Mouse (Mus musculus) left cerebral cortex, adult 2 months (tissue): ENCODE results near the gene Myo18b. TPM values are rescaled to one million over a fixed set of nuclear protein-coding genes. Genes with fewer than 3 reads are reported as not detected.

Source experiments
- DNase-seq, 2 experiments: peaks; one replicate each; pipeline ENCODE4 v3.0.0; 2021 to 2022; ENCODE audit warnings: low spot score in 2 of 2, mixed read lengths in 1 of 2; ENCODE audit errors: extremely low spot score in 1 of 2
- H3K27ac ChIP-seq: fragments of 200-600 bp; 2 replicates; pipeline ENCODE4 v1.8.1; 2022
- H3K4me3 ChIP-seq: fragments of 200-600 bp; 2 replicates; pipeline ENCODE4 v1.8.1; 2022
- CTCF ChIP-seq: fragments of 200-600 bp; IDR thresholded peaks from 2 replicates; pipeline ENCODE4 v1.8.1; 2022; ENCODE audit warnings: antibody characterized with exemption, mild to moderate bottlenecking, moderate library complexity
- intact Hi-C: fragments of 180-260 bp; cut with DNase I; formaldehyde crosslinking; loops from one replicate; pipeline ENCODE4 v1.15.1; 2025
- total RNA-seq, 2 experiments: library from RNA; stranded (reverse); gene quantifications; 2 replicates each; pipeline ENCODE4 v1.2.3; 2021

Myo18b gene
- total RNA-seq, 2 experiments from 2014 or later = 1.00 to 1.4 TPM

DNA sequence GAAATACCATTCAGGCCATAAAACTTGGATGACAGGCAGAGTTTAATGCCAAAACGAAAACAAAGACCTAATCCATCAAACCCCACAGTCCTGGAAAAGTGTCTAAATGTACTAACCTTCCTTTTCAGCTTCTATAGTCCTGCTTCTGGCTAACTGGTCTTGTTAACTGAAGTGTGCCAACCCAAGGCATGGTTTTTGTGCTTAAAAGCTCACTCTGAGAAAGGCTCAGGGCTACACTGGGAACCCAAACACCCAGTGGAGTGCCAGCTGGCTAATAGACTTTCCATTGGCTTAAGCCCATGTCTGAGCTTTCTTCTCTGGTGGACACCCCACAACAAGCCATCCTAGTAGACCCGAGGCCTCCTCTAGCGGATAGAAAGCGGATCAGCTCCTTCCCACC lies 244.1 kb downstream of the Myo18b start:
- intact Hi-C loops = no loop called here
- Histone ChIP-seq H3K4me3 (no peak overlapping the region), H3K27ac (no peak overlapping the region)
- DNase-seq = no peak
- TF ChIP-seq CTCF = no peak; the same call in none of the 2 replicates

DNA sequence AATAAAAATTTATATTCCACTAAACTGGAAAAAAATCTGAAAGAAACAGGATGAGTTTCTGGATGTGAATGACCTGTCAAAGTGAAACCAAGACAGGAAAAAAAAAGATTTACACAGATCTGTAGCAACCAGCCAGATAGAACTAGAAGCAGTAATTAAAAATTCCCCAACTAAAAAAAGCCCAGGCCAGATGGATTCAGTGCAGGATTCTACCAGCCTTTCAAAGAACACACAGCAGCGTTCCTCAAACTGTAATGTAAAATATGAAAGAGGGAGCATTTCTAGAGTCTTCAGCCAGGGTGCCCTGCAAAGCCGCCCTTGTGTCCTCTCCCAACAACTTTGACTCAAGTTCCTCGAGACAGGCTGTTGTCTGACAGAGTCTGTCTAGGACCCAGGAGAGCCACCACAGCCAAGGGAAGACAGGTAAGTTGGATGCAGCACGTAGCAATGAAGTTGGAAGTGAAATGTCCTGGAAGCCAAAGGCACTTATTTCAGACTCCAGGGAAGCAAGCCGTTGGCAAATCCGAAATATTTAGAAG lies 246.9 kb downstream of the Myo18b start:
- peak overlapping the region; percentile 1 for H3K4me3 ChIP-seq
- no peak; the same call in 1 of the 2 replicates for TF ChIP-seq CTCF
- H3K27ac ChIP-seq = peak overlapping the region; percentile 72
- intact Hi-C loops = no loop called here
- no peak for DNase-seq

DNA sequence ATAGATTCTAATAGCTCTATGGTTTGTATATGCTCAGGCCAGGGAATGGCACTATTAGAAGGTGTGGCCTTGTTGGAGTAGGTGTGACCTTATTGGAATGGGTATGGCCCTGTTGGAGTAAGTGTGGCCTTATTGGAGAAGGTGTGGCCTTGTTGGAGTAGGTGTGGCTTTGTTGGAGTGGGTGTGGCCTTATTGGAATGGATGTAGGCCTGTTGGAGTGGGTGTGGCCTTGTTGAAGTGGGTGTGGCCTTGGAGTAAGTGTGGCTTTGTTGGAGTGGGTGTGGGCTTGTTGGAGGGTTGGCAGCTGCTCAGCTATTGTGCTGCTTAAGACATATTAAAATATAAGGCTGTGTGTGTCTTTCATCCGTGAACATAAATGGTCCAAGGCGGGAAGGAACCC lies 249.3 kb downstream of the Myo18b start:
- H3K27ac ChIP-seq = no peak overlapping the region
- intact Hi-C loops = no loop called here
- TF ChIP-seq CTCF = no peak
- H3K4me3 ChIP-seq = no peak overlapping the region
- DNase-seq = no peak

DNA sequence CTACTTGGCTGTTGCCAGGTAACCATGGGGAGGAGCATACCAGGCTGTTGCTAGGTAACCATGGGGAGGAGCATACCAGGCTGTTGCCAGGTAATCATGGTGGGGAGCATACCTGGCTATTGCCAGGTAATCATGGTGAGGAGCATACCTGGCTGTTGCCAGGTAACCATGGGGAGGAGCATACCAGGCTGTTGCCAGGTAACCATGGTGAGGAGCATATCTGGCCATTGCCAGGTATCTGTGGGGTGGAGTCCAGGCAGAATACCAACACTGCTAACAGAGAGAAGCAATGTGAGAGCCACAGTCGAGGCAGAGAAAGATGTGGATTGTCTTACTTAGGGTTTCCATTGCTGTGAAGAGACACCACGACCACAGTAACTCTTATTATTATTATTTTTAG lies 250.6 kb downstream of the Myo18b start:
- H3K4me3 ChIP-seq = no peak overlapping the region
- intact Hi-C loops = no loop called here
- H3K27ac ChIP-seq = no peak overlapping the region
- TF ChIP-seq CTCF = no peak
- no peak for DNase-seq

- peak in 1 of 2 experiments; percentile 34 for DNase-seq
Observed at GRCm38 (mm10) chr5:112643533-112644272, 252.5 kb downstream of the Myo18b start.

GRCm38 (mm10) chr5:112642731-112643130 lies 253.4 kb downstream of the Myo18b start:
- no peak overlapping the region for H3K27ac ChIP-seq
- H3K4me3 ChIP-seq = no peak overlapping the region
- TF ChIP-seq CTCF = peak; percentile 74
- peak; percentile 24 to 51 for DNase-seq
- intact Hi-C loops = loop anchor here (2.0 to 5.0 kb wide), 2 partner anchors 66 to 170 kb away; partner anchors contain the start of gene Sez6l

More at GRCm38 (mm10) chr5:112643533-112644272, 252.5 kb downstream of the Myo18b start:
- TF ChIP-seq CTCF = no peak
- intact Hi-C loops = loop anchor here (2.0 to 5.0 kb wide), 2 partner anchors 67 to 171 kb away; partner anchors contain the start of gene Sez6l
- H3K4me3 ChIP-seq = no peak overlapping the region
- H3K27ac ChIP-seq = no peak overlapping the region

- no peak for TF ChIP-seq CTCF
- intact Hi-C loops = loop anchor here (2.0 to 5.0 kb wide), 2 partner anchors 65 to 169 kb away; partner anchors contain the start of gene Sez6l
- DNase-seq = no peak
- H3K27ac ChIP-seq = no peak overlapping the region
- no peak overlapping the region for H3K4me3 ChIP-seq
Observed at GRCm38 (mm10) chr5:112641770-112642169, 254.4 kb downstream of the Myo18b start.

- H3K4me3 ChIP-seq = no peak overlapping the region
- no peak overlapping the region for H3K27ac ChIP-seq
- intact Hi-C loops = loop anchor here (5.0 kb wide), 1 partner anchor 169 kb away; no protein-coding TSS in a partner anchor
- no peak for DNase-seq
- TF ChIP-seq CTCF = no peak
Observed at GRCm38 (mm10) chr5:112641131-112641530, 255.0 kb downstream of the Myo18b start.

DNA sequence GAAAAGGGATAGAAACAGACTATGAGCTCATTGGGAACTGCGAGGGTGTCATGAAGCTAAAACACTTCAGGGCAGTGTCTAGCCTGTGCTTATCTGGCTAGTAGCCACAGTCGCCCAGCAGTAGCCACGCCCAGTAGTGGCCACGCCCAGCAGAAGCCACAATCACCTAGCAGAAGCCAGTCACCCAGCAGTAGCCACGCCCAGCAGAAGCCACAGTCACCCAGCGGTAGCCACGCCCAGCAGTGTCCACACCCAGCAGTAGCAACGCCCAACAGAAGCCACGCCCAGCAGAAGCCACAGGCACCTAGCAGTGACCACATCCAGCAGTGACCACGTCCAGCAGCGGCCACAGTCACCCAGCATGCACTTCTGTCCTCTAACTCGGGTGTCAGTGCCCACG lies 255.5 kb downstream of the Myo18b start:
- no peak for DNase-seq
- no peak for TF ChIP-seq CTCF
- no peak overlapping the region for H3K4me3 ChIP-seq
- intact Hi-C loops = loop anchor here (5.0 kb wide), 1 partner anchor 168 kb away; no protein-coding TSS in a partner anchor
- no peak overlapping the region for H3K27ac ChIP-seq

Other genes with a start within 250 kb of the Myo18b start
- 10 to 100 TPM; 83.4 to 87.5 TPM for gene Grk3, start 119.4 kb upstream of the Myo18b start, total RNA-seq
- not detected for gene Crybb2, start 173.8 kb upstream of the Myo18b start, total RNA-seq
- gene Crybb3, start 185.2 kb upstream of the Myo18b start, total RNA-seq = 1 to 10 TPM; 1.3 to 1.7 TPM